17 mouse cellular contexts compared by ENCODE assay signal in the genomic region with DNA sequence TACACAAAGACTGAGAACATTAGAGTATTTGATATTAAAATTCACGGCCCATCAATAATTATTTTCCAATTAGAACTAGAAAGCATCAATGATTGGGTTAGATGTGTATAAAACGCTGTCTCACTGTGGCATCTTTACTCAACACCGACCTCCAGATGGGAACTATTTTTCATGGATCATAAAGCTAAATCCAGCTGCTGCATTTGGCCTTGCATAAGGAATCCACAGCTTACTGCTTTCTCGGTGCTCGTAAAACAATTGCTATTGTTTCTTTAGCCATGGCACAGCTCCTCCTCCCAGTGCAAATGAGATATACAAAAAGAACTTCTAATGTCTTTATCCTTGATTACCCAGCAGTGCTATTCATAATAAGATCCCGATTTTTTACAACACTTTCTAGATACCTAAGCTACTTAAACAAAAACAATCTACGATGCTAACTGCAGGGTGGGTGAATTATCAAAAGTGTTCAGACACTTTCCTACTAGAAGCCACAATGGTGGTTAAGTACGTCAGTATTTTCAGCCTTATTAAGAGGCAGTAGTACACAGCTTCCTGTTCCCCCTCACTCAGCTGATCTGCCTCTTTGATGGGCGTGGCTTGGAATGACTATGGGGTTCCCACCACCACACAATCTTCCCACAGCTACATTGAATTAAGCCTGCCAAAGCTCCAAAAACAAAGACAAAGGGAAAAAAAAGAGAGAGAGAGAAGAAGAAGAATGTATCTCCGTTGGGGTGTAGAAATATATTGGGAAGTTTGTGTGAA.
DNase-seq lines count a peak whose midpoint lies in the region; ATAC-seq and TF ChIP-seq lines count a peak whose summit lies in the region.
"Had no signal": no experiment of that assay in that cellular context is flagged by ENCODE, and none has a peak within 500 bp of the region (broad histone marks: within the 10 kb centered on the region; RNA-seq: fewer than 3 reads in every experiment).

No protein-coding gene starts in this region.

- no peak overlapping the region for H3ac ChIP-seq in myocyte (ENCODE audit: control insufficient read depth, insufficient read length)

- no peak overlapping the region for H3K4me2 ChIP-seq in embryonic facial prominence, embryonic 14.5 days (ENCODE audit: low read depth, low read length)
- H3K4me2 ChIP-seq in forebrain, embryonic 11.5 days (ENCODE audit: low read depth, low read length, severe bottlenecking), result peak overlapping the region; percentile 1; the same call in 1 of the 2 replicates
- H3K4me2 ChIP-seq in hindbrain, embryonic 16.5 days (ENCODE audit: low read length), result peak overlapping the region; percentile 47
- peak overlapping the region; percentile 36 for H3K4me2 ChIP-seq in myocyte (ENCODE audit: low read depth)
- H3K4me2 ChIP-seq: embryonic facial prominence, embryonic 12.5 days; stomach, embryonic 15.5 days had no signal

- ATAC-seq in embryonic facial prominence, embryonic 14.5 days (ENCODE audit: low read depth), result no peak
- peak; percentile 90 for ATAC-seq in forebrain, embryonic 11.5 days (replicated peaks; ENCODE audit: low FRiP score)
- peak; percentile 87 for ATAC-seq in hindbrain, embryonic 16.5 days
- no peak for ATAC-seq in granulocyte monocyte progenitor cell, adult 5-6 weeks (replicated peaks; ENCODE audit: poor library complexity, severe bottlenecking)

- H3K9ac ChIP-seq in embryonic facial prominence, embryonic 14.5 days (ENCODE audit: low read depth, low read length), result no peak overlapping the region
- H3K9ac ChIP-seq in forebrain, embryonic 11.5 days (ENCODE audit: low read length), result no peak overlapping the region
- H3K9ac ChIP-seq in hindbrain, embryonic 16.5 days (ENCODE audit: low read depth, low read length), result peak overlapping the region; percentile 35; the same call in 1 of the 2 replicates
- H3K9ac ChIP-seq: embryonic facial prominence, embryonic 12.5 days; stomach, embryonic 15.5 days had no signal

- DNase-seq in embryonic facial prominence, embryonic 14.5 days (ENCODE audit: low spot score), result peak; percentile 58
- DNase-seq in embryonic facial prominence, embryonic 10.5 days (ENCODE audit: low spot score), result no peak
- DNase-seq in forebrain, embryonic 11.5 days (ENCODE audit: low spot score), result no peak
- no peak for DNase-seq in thymus, postnatal 0 days (ENCODE audit: low spot score)
- DNase-seq in thymus, postnatal 36 days, result no peak
- DNase-seq: cerebellum, adult 18-20 months; heart, adult 11 months; heart, postnatal 14 days; kidney, adult 8-10 months; lung, adult 18-20 months; right cerebral cortex, postnatal 25 days; thymus, postnatal 25 days had no signal

- H3K79me2 ChIP-seq in myocyte (ENCODE audit: control insufficient read depth, insufficient read depth), result no peaks in the 10 kb centered on the region

- H3K27me3 ChIP-seq in embryonic facial prominence, embryonic 14.5 days (replicated peaks; ENCODE audit: control insufficient read depth, insufficient read depth, low read length), result no peaks in the 10 kb centered on the region
- no peaks in the 10 kb centered on the region for H3K27me3 ChIP-seq in embryonic facial prominence, embryonic 10.5 days (replicated peaks; ENCODE audit: low read depth, poor library complexity, severe bottlenecking)
- no peaks in the 10 kb centered on the region for H3K27me3 ChIP-seq in forebrain, embryonic 11.5 days (ENCODE audit: control insufficient read depth, insufficient read depth, low read length)
- no peaks in the 10 kb centered on the region for H3K27me3 ChIP-seq in hindbrain, embryonic 16.5 days (replicated peaks; ENCODE audit: control insufficient read depth, insufficient read depth, low read length)
- no peaks in the 10 kb centered on the region for H3K27me3 ChIP-seq in myocyte (ENCODE audit: control insufficient read depth, insufficient read depth, insufficient read length)
- H3K27me3 ChIP-seq: embryonic facial prominence, embryonic 12.5 days; stomach, embryonic 15.5 days had no signal

- no peaks in the 10 kb centered on the region for H3K9me3 ChIP-seq in embryonic facial prominence, embryonic 14.5 days (ENCODE audit: control insufficient read depth, low read length)
- no peaks in the 10 kb centered on the region for H3K9me3 ChIP-seq in embryonic facial prominence, embryonic 10.5 days
- H3K9me3 ChIP-seq in forebrain, embryonic 11.5 days (ENCODE audit: control insufficient read depth, low read length), result no peaks in the 10 kb centered on the region
- no peaks in the 10 kb centered on the region for H3K9me3 ChIP-seq in hindbrain, embryonic 16.5 days (ENCODE audit: control insufficient read depth, low read length)
- H3K9me3 ChIP-seq: embryonic facial prominence, embryonic 12.5 days; stomach, embryonic 15.5 days had no signal

- no peak overlapping the region for H3K27ac ChIP-seq in embryonic facial prominence, embryonic 14.5 days (replicated peaks; ENCODE audit: low read depth, low read length)
- no peak overlapping the region for H3K27ac ChIP-seq in embryonic facial prominence, embryonic 10.5 days (replicated peaks)
- H3K27ac ChIP-seq in forebrain, embryonic 11.5 days (ENCODE audit: low read depth, low read length), result no peak overlapping the region; the same call in 1 of the 2 replicates
- peak overlapping the region; percentile 48; the same call in 1 of the 2 replicates for H3K27ac ChIP-seq in hindbrain, embryonic 16.5 days (ENCODE audit: low read depth, low read length)
- H3K27ac ChIP-seq: embryonic facial prominence, embryonic 12.5 days; stomach, embryonic 15.5 days had no signal

- no peak overlapping the region for H3K4me3 ChIP-seq in embryonic facial prominence, embryonic 14.5 days (ENCODE audit: low read depth, low read length)
- H3K4me3 ChIP-seq in embryonic facial prominence, embryonic 10.5 days, result no peak overlapping the region
- H3K4me3 ChIP-seq in forebrain, embryonic 11.5 days (ENCODE audit: low read depth, low read length), result no peak overlapping the region
- H3K4me3 ChIP-seq in hindbrain, embryonic 16.5 days (ENCODE audit: low read length), result no peak overlapping the region
- H3K4me3 ChIP-seq in myocyte, result no peak overlapping the region
- H3K4me3 ChIP-seq: embryonic facial prominence, embryonic 12.5 days; stomach, embryonic 15.5 days had no signal

- no peaks in the 10 kb centered on the region for H3K36me3 ChIP-seq in embryonic facial prominence, embryonic 14.5 days (ENCODE audit: control insufficient read depth, insufficient read depth, low read length)
- no peaks in the 10 kb centered on the region for H3K36me3 ChIP-seq in embryonic facial prominence, embryonic 10.5 days (replicated peaks)
- no peaks in the 10 kb centered on the region for H3K36me3 ChIP-seq in forebrain, embryonic 11.5 days (ENCODE audit: control insufficient read depth, insufficient read depth, low read length)
- no peaks in the 10 kb centered on the region for H3K36me3 ChIP-seq in hindbrain, embryonic 16.5 days (ENCODE audit: control insufficient read depth, insufficient read depth, low read length)
- H3K36me3 ChIP-seq in myocyte (ENCODE audit: control insufficient read depth, insufficient read depth), result no peaks in the 10 kb centered on the region
- H3K36me3 ChIP-seq: embryonic facial prominence, embryonic 12.5 days; stomach, embryonic 15.5 days had no signal

- WGBS in embryonic facial prominence, embryonic 14.5 days, result 48% methylated on average over 10 of the region's 10 CpGs
- 61% methylated on average over 10 of the region's 10 CpGs for WGBS in embryonic facial prominence, embryonic 10.5 days
- 32% methylated on average over 10 of the region's 10 CpGs for WGBS in forebrain, embryonic 11.5 days
- 27% methylated on average over 10 of the region's 10 CpGs for WGBS in hindbrain, embryonic 16.5 days

- no peaks in the 10 kb centered on the region for H3K4me1 ChIP-seq in embryonic facial prominence, embryonic 14.5 days (ENCODE audit: control insufficient read depth, insufficient read depth, low read length)
- H3K4me1 ChIP-seq in embryonic facial prominence, embryonic 10.5 days, result no peaks in the 10 kb centered on the region
- H3K4me1 ChIP-seq in forebrain, embryonic 11.5 days (replicated peaks; ENCODE audit: control insufficient read depth, insufficient read depth, low read length), result peaks cover 4% of the 10 kb centered on the region; the same call in 1 of the 2 replicates
- no peaks in the 10 kb centered on the region; the same call in 1 of the 2 replicates for H3K4me1 ChIP-seq in hindbrain, embryonic 16.5 days (ENCODE audit: control insufficient read depth, insufficient read depth, low read depth, low read length)
- H3K4me1 ChIP-seq: embryonic facial prominence, embryonic 12.5 days; stomach, embryonic 15.5 days had no signal

- TF ChIP-seq POLR2A in myocyte (IDR thresholded peaks at IDR 0.05; ENCODE audit: insufficient read length, low read depth), result no peak

TF ChIP-seq in myocyte, 11 proteins besides CTCF, POLR2A, EP300 and RAD21:
- TF ChIP-seq REST (IDR thresholded peaks at IDR 0.05; ENCODE audit: insufficient read depth, insufficient read length) (no peak), TCF12 (IDR thresholded peaks at IDR 0.05; ENCODE audit: insufficient read depth, poor library complexity, severe bottlenecking) (no peak), SRF (IDR thresholded peaks at IDR 0.05; ENCODE audit: control insufficient read depth, insufficient read length, low read depth) (no peak), TCF3 (IDR thresholded peaks at IDR 0.05; ENCODE audit: insufficient read length, low read depth) (no peak)
TF ChIP-seq in myocyte: peak in this region for 0.

Comparison
In these comparisons a context has a peak if more than half of its experiments do, and no peak if none do; other contexts are left out.
1. ATAC-seq: peak in forebrain, embryonic 11.5 days (single experiment) and hindbrain, embryonic 16.5 days (single experiment); none in embryonic facial prominence, embryonic 14.5 days (single experiment) and granulocyte monocyte progenitor cell, adult 5-6 weeks (single experiment).